In the genomic region with DNA sequence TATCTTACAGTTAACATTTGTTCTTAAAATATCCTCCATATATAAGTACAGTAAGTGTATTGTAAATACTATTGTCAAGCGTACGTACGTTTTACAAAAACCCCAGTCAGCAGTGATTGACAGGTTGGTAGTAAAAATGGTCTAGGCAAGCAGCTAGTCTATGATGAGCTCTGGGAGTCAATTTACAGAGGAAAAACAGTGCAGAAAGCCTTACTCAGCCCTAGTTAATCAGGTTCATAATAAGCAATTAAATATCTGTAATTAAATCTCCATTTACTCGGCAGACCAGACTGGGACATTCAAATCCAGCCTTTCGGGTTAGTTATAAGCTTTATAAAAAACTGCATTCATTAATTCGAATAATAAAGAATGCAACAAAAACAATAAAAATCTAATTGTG, we compare ENCODE assay signal across 15 mouse cellular contexts.
"Had no signal": no experiment of that assay in that cellular context is flagged by ENCODE, and none has a peak within 500 bp of the region (broad histone marks: within the 10 kb centered on the region; RNA-seq: fewer than 3 reads in every experiment).

No protein-coding gene starts in this region.

- DNase-seq: kidney, adult 18-20 months; kidney, postnatal 10 days; kidney, postnatal 4 days; left cerebral cortex, postnatal 4 days; lung, adult 18-20 months; lung, postnatal 36 days; retina, postnatal 1 day; right cerebral cortex, postnatal 4 days; spleen, adult 18-20 months; thymus, adult 18-20 months; thymus, postnatal 14 days had no signal

- H3K4me2 ChIP-seq: intestine, embryonic 15.5 days; midbrain, embryonic 15.5 days had no signal

- H3K36me3 ChIP-seq: intestine, embryonic 15.5 days; midbrain, embryonic 15.5 days had no signal

- H3K4me3 ChIP-seq: intestine, embryonic 15.5 days; layer of hippocampus, adult 2 months; midbrain, embryonic 15.5 days had no signal

- H3K27ac ChIP-seq: intestine, embryonic 15.5 days; layer of hippocampus, adult 2 months; liver, embryonic 14.5 days; midbrain, embryonic 15.5 days had no signal

- H3K27me3 ChIP-seq: intestine, embryonic 15.5 days; midbrain, embryonic 15.5 days had no signal

- H3K9me3 ChIP-seq: intestine, embryonic 15.5 days; midbrain, embryonic 15.5 days had no signal

- H3K4me1 ChIP-seq: intestine, embryonic 15.5 days; midbrain, embryonic 15.5 days had no signal

- H3K9ac ChIP-seq: intestine, embryonic 15.5 days; liver, embryonic 14.5 days; midbrain, embryonic 15.5 days had no signal

- ATAC-seq: intestine, embryonic 15.5 days; midbrain, embryonic 15.5 days had no signal
